Mouse (Mus musculus) lung, postnatal 0 days (tissue): Measurements from ENCODE around the gene Ttc12.

ENCODE experiments used
- CTCF ChIP-seq: IDR thresholded peaks from 2 replicates; pipeline ENCODE4 v1.5.1; 2016; ENCODE audit warnings: antibody characterized with exemption, mild to moderate bottlenecking
- EP300 ChIP-seq: IDR thresholded peaks from 2 replicates; pipeline ENCODE4 v1.6.1; 2016; ENCODE audit warnings: antibody characterized with exemption, mild to moderate bottlenecking, control low read depth

- no peak for TF ChIP-seq CTCF
- no peak for TF ChIP-seq EP300
Observed at GRCm38 (mm10) chr9:49470946-49471345, 15.1 kb downstream of the Ttc12 start.
